Mouse (Mus musculus) forebrain, embryonic 12.5 days (tissue): ENCODE results near the gene Hist1h2ae. TPM values are rescaled to one million over a fixed set of nuclear protein-coding genes. Genes with fewer than 3 reads are reported as not detected.

ENCODE experiments used
- ATAC-seq: fragments of 200-750 bp; cut with Nextera tagmentation; 2 replicates; pipeline ENCODE4 v1.8.0; 2017; ENCODE audit warnings: moderate TSS enrichment; ENCODE audit not compliant: low FRiP score
- H3K27ac ChIP-seq: fragments of 300-500 bp; sonication (generic); 2 replicates; pipeline ENCODE4 v1.5.1; 2016; ENCODE audit warnings: mild to moderate bottlenecking
- H3K27me3 ChIP-seq: fragments of 300-500 bp; sonication (generic); 2 replicates; pipeline ENCODE4 v1.6.1; 2016; ENCODE audit warnings: mild to moderate bottlenecking
- H3K36me3 ChIP-seq: fragments of 300-500 bp; sonication (generic); replicated peaks from 2 replicates; pipeline ENCODE4 v1.6.1; 2016; ENCODE audit warnings: mild to moderate bottlenecking
- H3K4me1 ChIP-seq: fragments of 300-500 bp; sonication (generic); 2 replicates; pipeline ENCODE4 v1.6.1; 2016
- H3K4me2 ChIP-seq: fragments of 300-500 bp; sonication (generic); 2 replicates; pipeline ENCODE4 v1.6.1; 2016; ENCODE audit warnings: mild to moderate bottlenecking, moderate library complexity
- H3K4me3 ChIP-seq: fragments of 300-500 bp; sonication (generic); replicated peaks from 2 replicates; pipeline ENCODE4 v1.5.1; 2016; ENCODE audit warnings: mild to moderate bottlenecking
- H3K9ac ChIP-seq: fragments of 300-500 bp; sonication (generic); 2 replicates; pipeline ENCODE4 v1.6.1; 2016; ENCODE audit warnings: mild to moderate bottlenecking
- H3K9me3 ChIP-seq: fragments of 300-500 bp; sonication (generic); 2 replicates; pipeline ENCODE4 v1.6.1; 2016
- WGBS: fragments of 180-500 bp; shearing (Covaris S2); methylation state at CpG from one replicate; pipeline ENCODE4 v1.1.7; 2016; 5-methylcytosine and 5-hydroxymethylcytosine counted together
- polyA plus RNA-seq: library from polyadenylated mRNA; unstranded; fragments of >200 nt; fragmentation: Nextera tagmentation; extraction: Ambion mirVana; gene quantifications from 2 replicates; pipeline ENCODE4 v1.2.1, GENCODE M21; 2016

The Hist1h2ae gene
- polyA plus RNA-seq, 1 experiment from 2014 or later: 138 TPM

DNA sequence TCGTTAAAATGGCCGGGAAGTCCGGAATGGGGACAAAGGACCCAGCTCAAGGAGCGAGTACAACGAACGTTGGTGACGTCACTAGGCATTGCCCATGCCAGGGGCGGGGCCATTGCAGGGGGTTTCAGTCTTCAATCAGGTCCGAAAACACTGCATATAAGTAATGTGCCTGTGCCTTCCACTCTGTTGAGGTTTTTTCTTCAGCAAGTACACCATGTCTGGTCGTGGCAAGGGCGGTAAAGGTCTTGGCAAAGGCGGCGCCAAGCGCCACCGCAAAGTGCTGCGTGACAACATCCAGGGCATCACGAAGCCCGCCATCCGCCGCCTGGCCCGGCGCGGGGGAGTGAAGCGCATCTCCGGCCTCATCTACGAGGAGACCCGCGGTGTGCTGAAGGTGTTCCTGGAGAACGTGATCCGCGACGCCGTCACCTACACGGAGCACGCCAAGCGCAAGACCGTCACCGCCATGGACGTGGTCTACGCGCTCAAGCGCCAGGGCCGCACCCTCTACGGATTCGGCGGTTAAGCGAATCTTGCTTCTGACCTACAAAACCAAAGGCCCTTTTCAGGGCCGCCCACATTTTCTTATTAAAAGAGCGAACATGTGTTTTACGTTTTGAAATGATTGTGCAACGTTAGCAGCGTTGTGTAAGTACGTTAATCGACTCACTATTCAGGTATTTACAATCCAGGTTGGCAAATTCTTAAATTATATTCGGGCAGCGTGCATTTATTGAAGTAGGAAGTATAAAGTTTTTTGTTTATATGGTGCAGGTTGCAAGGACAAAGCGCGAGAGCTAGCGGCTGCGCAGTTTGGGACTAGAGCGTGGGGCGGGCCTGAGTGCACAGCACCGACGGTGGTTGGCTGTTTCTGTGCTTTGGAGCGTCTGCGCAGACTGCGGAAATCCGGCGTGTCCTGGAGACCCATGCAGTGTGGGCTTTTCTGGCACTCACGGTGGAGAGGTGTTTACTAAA, 39.8 kb downstream of the Hist1h2ae start, which contains the start of gene Hist1h4h:
Gene Hist1h4h, plus strand, starts transcription at position 150 of the 975 bp plus-strand sequence.
- peak; percentile 81 for ATAC-seq
- Histone ChIP-seq H3K36me3 (no peaks in the 10 kb centered on the region), H3K4me3 (peak within 1 kb of the TSS; percentile 50), H3K27ac (peak within 1 kb of the TSS; percentile 98), H3K9ac (peak within 1 kb of the TSS; percentile 77), H3K4me2 (peak within 1 kb of the TSS; percentile 58), H3K4me1 (peaks cover 32% of the 10 kb centered on the region), H3K9me3 (no peaks in the 10 kb centered on the region), H3K27me3 (no peaks in the 10 kb centered on the region)
- WGBS: under 1% methylated on average over 60 of the region's 70 CpGs

DNA sequence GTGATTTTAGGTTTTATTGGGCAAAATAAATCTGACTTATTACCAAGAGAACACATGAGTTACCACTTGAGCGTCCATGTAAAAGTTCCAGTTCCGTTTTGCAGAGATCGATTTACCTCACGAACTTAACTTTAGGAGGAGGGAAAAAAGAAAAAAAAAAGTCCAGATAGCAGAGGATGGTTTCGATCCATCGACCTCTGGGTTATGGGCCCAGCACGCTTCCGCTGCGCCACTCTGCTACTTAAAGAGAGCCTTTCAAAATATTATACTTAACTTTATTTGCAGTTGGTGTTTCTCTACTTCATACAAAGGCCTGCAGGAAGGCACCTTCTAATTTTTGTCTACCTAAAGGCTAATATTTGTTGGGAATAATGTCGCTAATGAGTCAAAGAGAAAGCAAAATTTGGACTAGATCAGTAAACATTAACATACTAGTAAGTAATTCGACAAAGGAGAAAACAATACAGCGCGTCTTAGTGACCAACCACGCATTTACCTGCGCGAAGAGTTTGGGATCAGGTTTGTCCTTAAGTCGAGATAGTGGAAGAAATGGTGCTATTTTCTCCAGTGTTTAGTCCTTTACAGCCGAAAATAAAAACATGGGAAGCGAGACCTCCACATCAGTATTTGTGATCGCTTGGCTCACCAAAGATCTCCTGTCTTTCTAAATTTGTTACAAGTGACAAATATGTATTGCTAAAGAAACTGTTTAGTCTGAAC, 40.7 kb downstream of the Hist1h2ae start:
- WGBS: under 1% methylated on average over 20 of the region's 20 CpGs
- Histone ChIP-seq H3K9ac (peak overlapping the region; percentile 77), H3K27me3 (no peaks in the 10 kb centered on the region), H3K4me2 (peak overlapping the region; percentile 58), H3K4me3 (peak overlapping the region; percentile 50), H3K27ac (peak overlapping the region; percentile 98), H3K36me3 (no peaks in the 10 kb centered on the region), H3K9me3 (no peaks in the 10 kb centered on the region), H3K4me1 (peaks cover 36% of the 10 kb centered on the region)
- no peak for ATAC-seq

DNA sequence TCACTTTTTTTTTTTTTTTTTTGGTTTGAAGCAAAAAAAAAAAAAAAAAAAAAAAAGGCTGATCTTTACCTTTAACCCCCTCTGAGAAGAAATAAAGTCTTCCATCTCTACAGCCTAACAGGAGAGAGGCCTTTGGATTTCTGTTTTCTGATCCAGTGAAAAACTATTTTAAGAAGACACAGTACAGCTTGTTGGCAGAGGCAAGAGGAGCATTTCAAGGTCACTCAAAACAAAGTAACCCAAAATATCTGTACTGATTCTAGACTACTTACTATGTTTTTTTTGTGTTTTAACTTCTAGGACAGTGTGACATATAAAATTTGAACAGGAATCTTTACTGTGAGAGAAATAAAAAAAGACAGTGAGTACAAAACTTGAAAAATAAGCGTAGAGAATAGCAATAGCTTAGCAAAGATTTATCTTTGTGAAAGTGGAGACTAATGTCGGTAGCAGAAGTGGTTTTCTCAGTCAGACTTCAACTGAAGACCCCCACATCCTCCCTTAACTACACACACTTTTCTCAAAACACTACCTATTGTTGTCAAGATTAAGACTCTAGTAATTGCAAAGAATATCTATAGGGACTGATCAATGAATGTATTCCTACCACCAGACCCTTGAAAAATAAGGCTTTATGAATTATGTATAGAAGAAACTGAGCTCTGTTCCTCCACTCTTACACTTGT, 41.4 kb downstream of the Hist1h2ae start:
- H3K9me3 ChIP-seq: no peaks in the 10 kb centered on the region

DNA sequence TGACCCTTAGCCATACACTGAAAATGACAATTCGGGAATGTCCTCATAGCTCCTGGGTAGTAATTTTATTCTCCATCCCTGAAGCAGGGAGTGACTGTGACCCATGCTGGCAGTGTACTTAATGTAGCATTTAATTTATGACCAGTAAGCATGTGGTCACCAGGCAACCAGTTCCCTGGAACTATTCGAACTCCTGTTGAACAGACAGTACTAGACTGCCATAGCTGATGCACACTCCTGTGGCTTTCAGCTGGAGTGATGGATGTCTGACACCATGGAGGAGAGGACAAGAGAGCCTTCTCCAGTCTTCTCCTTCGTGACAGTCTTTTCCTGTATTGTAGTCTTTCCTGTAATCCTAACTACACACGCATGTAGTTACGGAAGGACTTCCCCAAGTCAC, 42.0 kb downstream of the Hist1h2ae start:
- no peak for ATAC-seq
- 90% methylated on average over 5 of the region's 5 CpGs for WGBS

More for the DNA sequence above, 41.4 kb downstream of the Hist1h2ae start:
- no peaks in the 10 kb centered on the region for H3K36me3 ChIP-seq
- peak overlapping the region; percentile 50 for H3K4me3 ChIP-seq
- 39% methylated on average over 2 of the region's 2 CpGs for WGBS
- H3K4me2 ChIP-seq: peak overlapping the region; percentile 58
- peak overlapping the region; percentile 77 for H3K9ac ChIP-seq
- no peaks in the 10 kb centered on the region for H3K27me3 ChIP-seq
- H3K27ac ChIP-seq: peak overlapping the region; percentile 98
- ATAC-seq: no peak
- H3K4me1 ChIP-seq: peaks cover 34% of the 10 kb centered on the region

DNA sequence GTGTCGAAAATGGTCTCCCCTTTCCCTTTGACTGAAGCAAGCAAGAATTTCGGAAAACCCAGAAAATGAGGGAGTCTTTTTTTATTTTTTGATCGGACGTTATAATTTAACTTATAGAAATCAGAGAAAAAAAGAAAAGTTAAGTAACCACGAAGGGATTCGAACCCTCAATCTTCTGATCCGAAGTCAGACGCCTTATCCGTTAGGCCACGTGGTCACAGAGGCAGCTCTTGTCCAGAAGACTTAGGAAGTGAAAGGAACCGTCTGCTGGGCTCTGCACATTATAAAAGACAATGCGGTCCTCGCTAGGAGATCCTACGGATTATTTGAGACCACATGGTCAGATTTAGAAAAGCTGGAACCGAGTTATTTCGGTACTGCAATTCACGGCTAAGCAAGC, 44.7 kb downstream of the Hist1h2ae start:
- no peaks in the 10 kb centered on the region for H3K36me3 ChIP-seq
- peak overlapping the region; percentile 40 for H3K4me3 ChIP-seq
- no peaks in the 10 kb centered on the region for H3K9me3 ChIP-seq
- H3K27ac ChIP-seq: peak overlapping the region; percentile 65; the same call in 1 of the 2 replicates
- H3K9ac ChIP-seq: peak overlapping the region; percentile 54
- under 1% methylated on average over 17 of the region's 17 CpGs for WGBS
- H3K4me2 ChIP-seq: peak overlapping the region; percentile 51
- peaks cover 19% of the 10 kb centered on the region for H3K4me1 ChIP-seq
- ATAC-seq: peak; percentile 67
- no peaks in the 10 kb centered on the region for H3K27me3 ChIP-seq

More for the DNA sequence above, 42.0 kb downstream of the Hist1h2ae start:
- Histone ChIP-seq H3K27ac (no peak overlapping the region), H3K9ac (no peak overlapping the region), H3K4me1 (peaks cover 30% of the 10 kb centered on the region), H3K27me3 (no peaks in the 10 kb centered on the region), H3K9me3 (no peaks in the 10 kb centered on the region), H3K4me3 (no peak overlapping the region), H3K4me2 (peak overlapping the region; percentile 19; the same call in 1 of the 2 replicates), H3K36me3 (no peaks in the 10 kb centered on the region)

DNA sequence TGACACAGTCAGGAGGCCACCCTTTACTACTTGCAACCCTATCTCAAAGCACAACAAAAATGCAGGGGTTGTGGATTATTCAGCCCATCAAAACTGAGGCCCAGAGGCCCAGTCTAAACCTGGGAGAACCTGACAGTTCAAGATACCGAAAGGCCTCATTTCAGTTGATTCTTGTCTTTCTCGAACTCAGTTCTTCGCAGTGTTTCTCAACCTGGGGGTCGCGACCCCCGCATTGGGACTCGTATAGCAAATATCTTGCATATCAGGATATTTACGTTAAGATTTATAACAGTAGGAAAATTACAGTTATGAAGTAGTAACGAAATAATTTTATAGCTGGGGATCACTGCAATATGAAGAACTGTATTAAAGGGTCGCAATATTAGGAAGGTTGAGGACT, 45.1 kb downstream of the Hist1h2ae start:
- Histone ChIP-seq H3K9me3 (no peaks in the 10 kb centered on the region), H3K27ac (no peak overlapping the region), H3K4me3 (peak overlapping the region; percentile 40), H3K9ac (no peak overlapping the region), H3K27me3 (no peaks in the 10 kb centered on the region), H3K36me3 (no peaks in the 10 kb centered on the region), H3K4me2 (peak overlapping the region; percentile 51), H3K4me1 (peaks cover 19% of the 10 kb centered on the region)
- ATAC-seq: no peak
- WGBS: 2% methylated on average over 10 of the region's 10 CpGs

DNA sequence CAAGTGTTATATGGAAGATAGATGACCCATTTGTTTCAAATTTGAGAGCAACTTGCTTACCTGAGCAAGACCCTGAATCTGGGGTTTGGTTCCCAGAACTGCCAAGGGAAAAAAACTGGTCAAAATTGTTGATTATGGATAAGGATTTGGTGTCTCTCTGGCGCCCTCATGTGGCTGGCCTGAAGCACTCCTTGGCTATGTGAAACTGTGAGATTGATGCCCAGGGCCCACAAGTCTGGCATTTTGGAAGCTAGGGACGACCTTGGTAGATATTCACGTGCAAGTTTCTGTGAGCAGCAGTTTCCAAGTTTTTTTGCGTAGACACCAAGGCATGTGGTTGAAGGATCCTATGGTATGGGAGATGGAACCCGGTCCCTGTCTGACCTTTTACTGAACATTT, 46.4 kb downstream of the Hist1h2ae start:
- H3K4me2 ChIP-seq: no peak overlapping the region
- no peaks in the 10 kb centered on the region for H3K27me3 ChIP-seq
- H3K27ac ChIP-seq: no peak overlapping the region
- no peaks in the 10 kb centered on the region for H3K36me3 ChIP-seq
- no peaks in the 10 kb centered on the region for H3K9me3 ChIP-seq
- no peak for ATAC-seq
- peaks cover 19% of the 10 kb centered on the region for H3K4me1 ChIP-seq
- 7% methylated on average over 5 of the region's 5 CpGs for WGBS
- no peak overlapping the region for H3K9ac ChIP-seq
- H3K4me3 ChIP-seq: no peak overlapping the region

DNA sequence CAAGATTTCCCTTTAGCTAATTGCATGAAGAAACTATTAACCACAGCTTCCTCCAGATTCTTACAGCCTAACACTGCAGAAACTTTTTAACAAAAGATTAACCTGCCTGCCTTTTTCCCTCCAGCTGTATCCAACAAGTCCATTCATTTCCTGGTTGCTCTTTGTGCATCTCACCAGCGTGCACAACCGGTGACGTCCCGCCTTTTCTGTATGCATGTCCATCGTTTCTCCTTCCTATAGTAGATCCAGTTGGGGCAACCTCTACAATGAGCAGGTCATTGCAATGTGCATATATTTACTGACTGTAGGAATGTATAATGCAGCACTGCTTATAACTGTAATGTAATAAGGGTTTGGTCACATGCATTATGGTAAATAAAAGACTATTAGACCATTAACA, 47.0 kb downstream of the Hist1h2ae start:
- Histone ChIP-seq H3K4me2 (no peak overlapping the region), H3K4me3 (no peak overlapping the region), H3K36me3 (no peaks in the 10 kb centered on the region), H3K27me3 (no peaks in the 10 kb centered on the region), H3K27ac (no peak overlapping the region), H3K9ac (no peak overlapping the region), H3K9me3 (no peaks in the 10 kb centered on the region), H3K4me1 (peaks cover 17% of the 10 kb centered on the region)
- 45% methylated on average over 5 of the region's 5 CpGs for WGBS
- no peak for ATAC-seq

DNA sequence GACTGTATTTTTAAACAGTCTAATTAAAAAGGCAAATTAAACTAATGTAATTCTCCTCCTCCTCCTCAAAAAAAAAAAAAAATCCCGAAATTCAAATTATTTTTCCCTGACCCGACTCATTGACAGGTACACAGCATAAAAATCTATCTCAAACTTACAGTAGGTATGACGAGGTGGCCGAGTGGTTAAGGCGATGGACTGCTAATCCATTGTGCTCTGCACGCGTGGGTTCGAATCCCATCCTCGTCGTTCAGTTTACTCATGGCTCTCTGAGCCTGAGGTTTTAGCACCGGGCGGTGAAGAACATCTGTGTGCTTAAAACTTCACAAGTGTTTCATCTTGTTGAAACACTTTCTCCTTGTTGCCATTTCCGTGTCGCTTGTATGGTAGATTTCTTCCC, 49.3 kb downstream of the Hist1h2ae start:
- Histone ChIP-seq H3K27ac (no peak overlapping the region), H3K4me1 (peaks cover 7% of the 10 kb centered on the region; the same call in 1 of the 2 replicates), H3K9me3 (no peaks in the 10 kb centered on the region), H3K4me3 (no peak overlapping the region), H3K27me3 (no peaks in the 10 kb centered on the region), H3K9ac (no peak overlapping the region), H3K4me2 (peak overlapping the region; percentile 25; the same call in 1 of the 2 replicates), H3K36me3 (no peaks in the 10 kb centered on the region)
- ATAC-seq: no peak
- WGBS: 2% methylated on average over 14 of the region's 14 CpGs
